Mouse (Mus musculus) hindbrain, embryonic 12.5 days (tissue): ENCODE data around the gene Defa20. TPM values are rescaled to one million over a fixed set of nuclear protein-coding genes. Genes with fewer than 3 reads are reported as not detected.
"Not testable (repeated sequence)": the region's sequence is repeated elsewhere in the genome, so short reads cannot be mapped to it uniquely, and the experiment has no call there.

Experiments
- ATAC-seq: fragments of 200-750 bp; cut with Nextera tagmentation; 2 replicates; pipeline ENCODE4 v1.8.0; 2017; ENCODE audit warnings: moderate TSS enrichment; ENCODE audit not compliant: low FRiP score
- H3K27ac ChIP-seq: fragments of 300-500 bp; sonication (generic); 2 replicates; pipeline ENCODE4 v1.5.1; 2016; ENCODE audit warnings: mild to moderate bottlenecking
- H3K27me3 ChIP-seq: fragments of 300-500 bp; sonication (generic); 2 replicates; pipeline ENCODE4 v1.6.1; 2016; ENCODE audit warnings: mild to moderate bottlenecking
- H3K36me3 ChIP-seq: fragments of 300-500 bp; sonication (generic); 2 replicates; pipeline ENCODE4 v1.6.1; 2016; ENCODE audit warnings: mild to moderate bottlenecking
- H3K4me1 ChIP-seq: fragments of 300-500 bp; sonication (generic); 2 replicates; pipeline ENCODE4 v1.6.1; 2016
- H3K4me2 ChIP-seq: fragments of 300-500 bp; sonication (generic); replicated peaks from 2 replicates; pipeline ENCODE4 v1.6.1; 2016; ENCODE audit warnings: mild to moderate bottlenecking
- H3K4me3 ChIP-seq: fragments of 300-500 bp; sonication (generic); 2 replicates; pipeline ENCODE4 v1.5.1; 2016; ENCODE audit warnings: mild to moderate bottlenecking
- H3K9ac ChIP-seq: fragments of 300-500 bp; sonication (generic); 2 replicates; pipeline ENCODE4 v1.6.1; 2016; ENCODE audit warnings: mild to moderate bottlenecking, moderate library complexity
- H3K9me3 ChIP-seq: fragments of 300-500 bp; sonication (generic); replicated peaks from 2 replicates; pipeline ENCODE4 v1.6.1; 2016; ENCODE audit warnings: mild to moderate bottlenecking
- WGBS: fragments of 180-500 bp; shearing (Covaris S2); methylation state at CpG from one replicate; pipeline ENCODE4 v1.1.7; 2016; 5-methylcytosine and 5-hydroxymethylcytosine counted together
- polyA plus RNA-seq: library from polyadenylated mRNA; unstranded; fragments of >200 nt; fragmentation: Nextera tagmentation; extraction: Ambion mirVana; gene quantifications from 2 replicates; pipeline ENCODE4 v1.2.1, GENCODE M21; 2016

Gene Defa20
- not detected in 2 replicates for polyA plus RNA-seq

DNA sequence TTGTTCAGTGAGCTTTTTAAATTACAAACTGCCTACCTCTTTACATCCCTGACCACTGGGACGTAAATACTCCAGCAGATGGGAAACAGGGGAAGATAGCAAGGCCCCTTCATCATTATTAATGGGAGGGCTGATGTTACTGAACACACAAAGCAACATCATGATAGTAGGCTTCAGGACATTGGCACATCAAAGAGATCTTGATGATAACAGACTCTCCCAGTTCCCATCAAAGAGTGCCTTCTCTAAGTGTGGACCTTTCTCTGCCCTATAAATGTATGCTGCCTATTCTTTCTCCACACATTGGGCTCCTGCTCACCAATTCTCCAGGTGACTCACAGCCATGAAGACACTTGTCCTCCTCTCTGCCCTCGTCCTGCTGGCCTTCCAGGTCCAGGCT, at the start of gene Defa20:
Gene Defa20 (plus strand): TSS at position 301 of the 400 bp plus-strand sequence.
- H3K4me3 ChIP-seq, H3K4me2 ChIP-seq, H3K9me3 ChIP-seq, H3K36me3 ChIP-seq, H3K27me3 ChIP-seq, H3K27ac ChIP-seq, H3K9ac ChIP-seq, H3K4me1 ChIP-seq, ATAC-seq: not testable (repeated sequence)
- WGBS: no CpG with 5 or more reads among the region's 2 CpGs

DNA sequence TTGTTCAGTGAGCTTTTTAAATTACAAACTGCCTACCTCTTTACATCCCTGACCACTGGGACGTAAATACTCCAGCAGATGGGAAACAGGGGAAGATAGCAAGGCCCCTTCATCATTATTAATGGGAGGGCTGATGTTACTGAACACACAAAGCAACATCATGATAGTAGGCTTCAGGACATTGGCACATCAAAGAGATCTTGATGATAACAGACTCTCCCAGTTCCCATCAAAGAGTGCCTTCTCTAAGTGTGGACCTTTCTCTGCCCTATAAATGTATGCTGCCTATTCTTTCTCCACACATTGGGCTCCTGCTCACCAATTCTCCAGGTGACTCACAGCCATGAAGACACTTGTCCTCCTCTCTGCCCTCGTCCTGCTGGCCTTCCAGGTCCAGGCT, 19.7 kb downstream of the Defa20 start, which contains the start of gene Defa32:
Gene Defa32 (plus strand): TSS at position 301 of the 400 bp plus-strand sequence.
- H3K36me3 ChIP-seq, H3K9ac ChIP-seq, H3K27me3 ChIP-seq, H3K9me3 ChIP-seq, H3K4me1 ChIP-seq, ATAC-seq, H3K4me3 ChIP-seq, H3K27ac ChIP-seq, H3K4me2 ChIP-seq: not testable (repeated sequence)
- WGBS: no CpG with 5 or more reads among the region's 2 CpGs

Other genes with a start within 250 kb of the Defa20 start
- gene Defa27, start 193.7 kb upstream of the Defa20 start, polyA plus RNA-seq: not detected in 2 replicates
- not detected in 2 replicates for gene Defa29, start 182.2 kb upstream of the Defa20 start, polyA plus RNA-seq
- not detected in 2 replicates for gene Defa2, start 130.7 kb upstream of the Defa20 start, polyA plus RNA-seq
- gene Defa33, start 117.4 kb upstream of the Defa20 start, polyA plus RNA-seq: not detected in 2 replicates
- not detected in 2 replicates for gene Defa36, start 81.8 kb upstream of the Defa20 start, polyA plus RNA-seq
- gene Gm7849, start 52.7 kb upstream of the Defa20 start, polyA plus RNA-seq: not detected in 2 replicates
- gene Defa32, start 19.8 kb downstream of the Defa20 start, polyA plus RNA-seq: not detected in 2 replicates
- gene Defa37, start 56.1 kb downstream of the Defa20 start, polyA plus RNA-seq: not detected in 2 replicates
- not detected in 2 replicates for gene Defa28, start 73.7 kb downstream of the Defa20 start, polyA plus RNA-seq
- not detected in 2 replicates for gene Gm7861, start 85.2 kb downstream of the Defa20 start, polyA plus RNA-seq
- not detected in 2 replicates for gene Defa26, start 108.9 kb downstream of the Defa20 start, polyA plus RNA-seq
- gene Defa17, start 146.5 kb downstream of the Defa20 start, polyA plus RNA-seq: not detected in 2 replicates
- gene Defa34, start 156.5 kb downstream of the Defa20 start, polyA plus RNA-seq: not detected in 2 replicates
- not detected in 2 replicates for gene AY761184, start 194.4 kb downstream of the Defa20 start, polyA plus RNA-seq
- not detected in 2 replicates for gene Defa24, start 225.2 kb downstream of the Defa20 start, polyA plus RNA-seq